Mouse (Mus musculus) T-cell, adult 2 months (primary cell): ENCODE data around the gene Ugt1a10.
"Not testable (repeated sequence)": the region's sequence is repeated elsewhere in the genome, so short reads cannot be mapped to it uniquely, and the experiment has no call there.

Source experiments
- DNase-seq: peaks from one replicate; pipeline ENCODE4 v3.0.0; 2022; ENCODE audit warnings: low spot score

Gene Ugt1a10

DNA sequence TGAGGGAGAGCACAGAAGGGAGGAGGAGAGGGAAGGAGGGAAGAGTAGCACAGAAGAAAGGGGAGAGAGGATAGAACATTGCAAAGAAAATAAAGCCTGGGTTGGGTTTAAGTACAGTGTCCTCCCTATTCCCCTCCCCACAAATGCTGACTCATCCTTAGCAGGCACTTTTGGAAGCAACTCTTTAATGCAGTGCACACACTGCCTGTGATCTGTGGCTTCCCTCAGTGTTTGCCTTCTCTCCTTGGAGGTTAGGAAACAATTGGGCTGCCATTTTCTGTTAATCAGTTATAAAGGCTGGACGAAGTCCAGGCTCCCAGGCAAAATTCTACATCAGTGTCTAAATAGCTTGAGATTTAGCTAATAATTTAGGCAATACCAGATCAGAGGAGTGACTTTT, 85.3 kb downstream of the Ugt1a10 start:
- DNase-seq, result not testable (repeated sequence)

DNA sequence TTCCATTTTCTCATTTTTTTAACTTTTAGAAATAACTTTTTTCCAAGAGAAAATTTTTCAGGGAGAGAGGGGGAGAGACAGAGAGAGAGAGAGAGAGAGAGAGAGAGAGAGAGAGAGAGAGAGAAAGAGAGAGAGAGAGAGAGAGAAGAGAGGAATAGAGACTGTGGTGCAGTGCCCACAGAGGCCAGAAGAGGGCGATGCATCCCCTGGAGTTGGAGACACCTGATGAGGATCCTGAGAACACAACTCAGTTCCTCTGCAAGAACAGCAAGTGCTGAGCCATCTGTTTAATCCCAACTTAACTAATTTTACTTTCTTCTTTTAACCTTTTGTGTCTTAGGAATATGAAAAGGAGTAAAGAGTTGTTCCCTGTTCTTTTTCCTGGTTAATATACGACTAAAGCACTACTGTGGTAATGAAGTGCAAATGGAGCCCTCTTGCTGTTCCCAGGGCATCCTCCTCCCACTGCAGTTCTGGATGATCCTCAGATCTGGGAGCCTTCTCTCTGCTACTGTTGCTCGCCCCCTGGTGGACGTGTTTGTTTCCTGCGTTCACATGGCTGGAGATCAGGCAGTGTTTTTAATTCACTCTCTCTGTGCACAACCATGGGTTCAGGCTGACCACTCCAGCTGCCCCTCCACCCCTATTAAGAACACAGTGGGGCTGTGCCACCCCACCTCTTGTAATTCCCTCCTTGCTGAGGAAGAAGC, 88.9 kb downstream of the Ugt1a10 start:
- peak; percentile 15 for DNase-seq

DNA sequence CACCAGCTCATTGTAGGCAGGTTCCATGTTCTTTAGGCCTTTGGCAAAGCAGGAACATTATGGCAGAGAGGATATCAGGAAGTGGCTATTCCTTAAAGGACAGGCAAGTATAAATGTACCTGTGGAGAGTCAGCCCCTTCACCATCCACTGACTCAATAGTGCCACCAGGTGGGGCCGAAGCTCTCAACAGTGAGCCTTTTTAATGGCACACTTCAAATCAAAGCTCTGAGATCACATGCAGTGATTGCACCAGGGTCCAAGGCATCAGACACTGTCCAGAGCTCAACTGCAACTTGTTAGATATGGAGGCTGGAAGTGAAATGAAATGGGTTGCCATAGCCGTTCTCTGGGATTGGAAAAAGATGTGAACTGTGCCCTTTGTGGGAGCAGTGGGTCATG, 90.1 kb downstream of the Ugt1a10 start:
- DNase-seq, result not testable (repeated sequence)

DNA sequence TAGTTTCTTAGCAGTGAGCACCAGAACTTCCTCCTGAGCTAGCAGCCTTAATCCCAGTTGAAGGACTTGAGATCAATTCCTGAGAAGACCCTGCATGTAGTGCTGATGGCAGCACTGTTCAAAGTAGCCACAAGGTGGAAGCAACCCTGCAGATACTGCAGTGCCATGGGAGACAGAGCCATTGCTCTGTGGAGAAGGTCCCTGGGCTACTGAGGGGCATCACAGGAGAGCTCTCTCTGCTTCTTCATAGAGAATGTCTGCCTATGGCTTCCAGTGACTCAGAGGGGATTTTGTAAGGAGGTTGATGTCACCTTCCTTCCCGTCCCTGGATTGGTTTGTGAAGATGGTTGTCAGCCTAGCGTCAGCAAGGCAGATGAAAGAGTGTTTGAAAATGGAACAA, 94.9 kb downstream of the Ugt1a10 start:
- not testable (repeated sequence) for DNase-seq

DNA sequence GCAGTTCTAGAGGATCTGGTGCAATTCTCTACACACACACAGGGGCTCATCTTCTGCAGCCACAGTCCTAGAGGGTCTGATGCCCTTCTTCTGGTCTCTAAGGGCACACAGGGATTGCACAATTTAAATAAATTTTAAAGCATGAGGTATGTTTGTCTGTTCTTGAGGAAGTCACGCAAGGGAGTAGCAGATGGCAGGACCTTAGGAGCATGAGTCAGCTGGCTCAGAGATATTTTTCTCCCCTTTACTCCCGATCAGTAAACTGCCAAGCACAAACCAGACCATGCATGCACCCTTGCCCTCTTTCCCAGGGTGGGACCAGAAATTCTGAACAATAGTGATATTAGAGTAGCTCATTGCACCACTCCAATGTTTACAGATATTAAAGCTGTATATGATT, 103.2 kb downstream of the Ugt1a10 start:
- no peak for DNase-seq

DNA sequence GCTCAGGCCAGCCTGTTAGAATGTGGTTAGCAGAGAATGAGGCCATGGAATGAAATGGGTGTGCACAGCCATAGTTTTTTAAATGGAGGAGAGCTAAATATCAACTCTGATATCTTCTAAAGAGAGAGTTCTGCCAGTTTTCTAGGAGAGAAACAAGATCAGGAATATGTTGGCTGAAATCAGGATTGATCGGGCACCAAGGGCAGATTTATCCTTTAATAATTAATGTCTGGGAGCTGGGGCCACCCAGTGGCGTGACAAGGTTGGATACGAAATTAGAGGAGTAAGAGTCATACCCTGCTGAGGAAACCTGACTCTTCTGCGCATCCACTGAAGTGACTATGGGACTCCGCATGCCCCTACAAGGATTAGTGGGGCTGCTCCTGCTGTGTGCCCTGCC, 110.5 kb downstream of the Ugt1a10 start, which contains the start of gene Ugt1a5:
Gene Ugt1a5 (plus strand): TSS at position 302 of the 400 bp plus-strand sequence.
- no peak for DNase-seq

DNA sequence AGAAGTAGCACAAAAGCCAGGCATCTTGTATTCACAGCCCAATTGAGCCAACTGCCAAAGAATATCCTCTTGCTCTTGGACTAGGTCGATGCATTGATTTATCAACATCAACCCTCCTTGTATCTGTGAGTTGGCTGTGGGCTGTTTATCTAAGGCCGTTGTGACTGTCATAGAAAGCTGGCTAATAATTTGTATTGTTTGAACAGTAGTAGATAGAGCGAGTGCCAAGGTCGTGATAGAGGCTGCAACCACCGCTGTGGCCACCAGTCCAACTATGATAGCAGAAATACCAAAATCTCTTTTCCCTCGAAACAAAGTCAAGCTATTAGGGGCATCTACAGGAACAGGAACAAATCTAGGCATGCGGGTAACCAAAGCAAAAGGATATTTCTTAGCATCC, 117.0 kb downstream of the Ugt1a10 start:
- DNase-seq, result not testable (repeated sequence)

DNA sequence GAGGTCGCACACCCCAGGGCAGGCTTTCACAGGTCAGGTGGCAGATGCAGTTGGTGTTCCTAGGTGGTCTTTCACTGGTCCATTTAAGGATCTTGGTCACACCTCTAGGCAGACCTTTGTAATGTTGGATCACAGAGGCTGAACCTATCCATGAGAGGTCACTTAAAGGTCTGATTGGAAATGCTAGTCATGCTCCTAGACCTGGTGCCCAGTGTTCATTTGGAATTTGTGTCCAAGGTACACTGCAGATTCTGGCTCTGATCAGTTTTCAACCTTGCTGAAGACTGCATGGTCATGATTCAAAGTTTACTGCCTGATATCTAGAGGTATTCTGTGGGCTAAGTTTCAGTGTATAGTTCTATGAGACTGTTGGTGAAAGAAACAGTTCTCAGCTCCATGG, 124.5 kb downstream of the Ugt1a10 start:
- no peak for DNase-seq

DNA sequence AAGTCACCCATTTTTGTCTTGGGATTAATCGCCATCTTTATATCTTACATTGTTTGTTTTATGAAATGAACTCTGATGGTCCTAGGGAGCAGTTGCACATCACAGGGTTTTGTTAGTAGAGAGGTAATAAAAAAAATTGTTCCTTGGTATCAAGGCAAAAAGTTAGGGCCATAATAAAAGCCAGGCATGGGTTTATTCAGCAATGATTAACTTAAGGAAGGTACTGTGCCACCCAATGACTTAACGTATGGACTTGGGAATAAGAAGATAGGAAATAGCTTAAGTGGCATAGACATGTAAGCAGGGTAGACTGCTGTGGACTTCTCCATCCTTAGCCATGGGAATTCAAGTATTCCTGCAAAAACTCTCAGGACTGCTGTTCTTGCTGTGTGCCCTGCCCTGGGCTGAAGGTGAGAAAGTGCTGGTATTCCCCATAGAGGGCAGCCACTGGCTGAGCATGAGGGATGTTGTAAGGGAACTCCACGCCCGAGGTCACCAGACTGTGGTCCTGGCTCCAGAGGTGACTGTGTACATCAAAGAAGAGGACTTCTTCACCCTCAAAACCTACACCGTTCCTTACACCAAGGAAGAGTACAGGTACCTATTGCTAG, 131.2 kb downstream of the Ugt1a10 start:
- no peak for DNase-seq

DNA sequence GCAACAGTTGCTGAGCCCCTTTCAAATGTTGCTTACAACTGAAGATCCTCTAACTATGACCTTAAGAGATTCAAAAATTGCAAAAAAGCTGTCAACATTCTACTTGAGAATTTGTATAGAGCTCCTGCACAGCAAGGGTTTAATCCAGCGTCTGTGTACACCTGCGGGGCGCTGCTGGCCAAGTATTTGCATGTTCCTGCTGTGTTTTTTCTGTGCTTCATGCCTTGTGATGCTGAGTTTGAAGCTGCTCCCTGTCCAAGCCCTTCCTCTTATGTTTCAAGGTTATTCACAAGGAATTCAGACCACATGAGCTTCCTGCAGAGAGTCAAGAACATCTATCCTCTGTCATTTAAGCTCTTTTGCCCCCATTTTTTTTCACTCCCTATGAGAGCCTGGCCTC, 136.9 kb downstream of the Ugt1a10 start:
- no peak for DNase-seq

DNA sequence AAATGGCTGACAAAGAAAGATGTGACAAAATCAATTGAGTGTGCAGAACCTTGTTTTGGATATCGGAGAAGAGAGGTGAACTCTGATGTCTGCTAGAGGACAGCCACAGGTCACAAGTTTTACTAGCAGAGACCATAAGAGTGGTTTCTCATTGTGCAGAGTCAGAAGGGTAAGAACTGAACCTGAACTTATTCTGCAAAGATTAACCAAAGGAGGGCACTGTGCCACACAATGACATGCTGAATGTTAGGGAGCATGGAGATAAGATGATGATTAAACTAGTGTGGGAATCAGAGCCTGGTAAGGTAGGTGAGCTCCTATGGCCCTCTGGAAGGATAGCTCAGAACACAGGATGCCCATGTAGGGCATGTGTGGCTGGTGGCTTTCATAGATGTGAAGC, 140.5 kb downstream of the Ugt1a10 start:
- no peak for DNase-seq

DNA sequence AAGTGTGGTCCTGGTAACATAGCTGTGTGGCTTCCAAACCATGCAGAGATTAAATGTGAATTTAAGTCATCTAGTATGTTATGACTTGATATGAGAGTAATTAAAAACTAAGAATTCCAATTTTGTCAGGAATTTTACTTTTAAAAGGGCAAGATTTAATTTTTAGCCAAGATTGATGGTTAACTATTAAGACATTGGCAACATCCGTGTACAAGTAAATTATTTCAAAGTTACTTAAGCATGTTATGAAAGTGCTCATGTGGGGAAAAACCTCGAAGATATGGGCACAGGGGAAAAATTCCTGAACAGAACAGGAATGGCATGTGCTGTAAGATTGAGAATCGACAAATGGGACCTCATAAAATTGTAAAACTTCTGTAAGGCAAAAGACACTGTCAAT, 142.3 kb downstream of the Ugt1a10 start:
- DNase-seq, result no peak

DNA sequence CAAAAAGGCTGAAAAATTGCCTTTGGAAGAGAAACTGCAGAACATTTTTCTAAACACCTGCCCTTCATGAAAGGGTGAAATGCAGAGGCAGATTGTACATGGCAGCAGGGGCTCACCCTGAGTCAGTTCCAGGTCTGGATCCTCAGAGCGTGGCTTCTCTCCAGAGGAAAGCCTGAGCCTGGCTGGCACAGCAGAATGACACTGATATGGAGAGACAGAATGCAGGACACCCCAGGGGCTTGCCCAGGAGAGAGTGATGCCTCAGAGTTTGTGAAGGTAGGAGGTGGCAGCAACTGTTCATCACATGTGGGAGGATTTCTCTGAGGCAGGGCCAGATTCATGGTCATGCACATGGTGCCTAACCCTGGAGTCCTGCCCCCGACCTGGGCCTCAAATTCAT, 144.8 kb downstream of the Ugt1a10 start:
- no peak for DNase-seq

DNA sequence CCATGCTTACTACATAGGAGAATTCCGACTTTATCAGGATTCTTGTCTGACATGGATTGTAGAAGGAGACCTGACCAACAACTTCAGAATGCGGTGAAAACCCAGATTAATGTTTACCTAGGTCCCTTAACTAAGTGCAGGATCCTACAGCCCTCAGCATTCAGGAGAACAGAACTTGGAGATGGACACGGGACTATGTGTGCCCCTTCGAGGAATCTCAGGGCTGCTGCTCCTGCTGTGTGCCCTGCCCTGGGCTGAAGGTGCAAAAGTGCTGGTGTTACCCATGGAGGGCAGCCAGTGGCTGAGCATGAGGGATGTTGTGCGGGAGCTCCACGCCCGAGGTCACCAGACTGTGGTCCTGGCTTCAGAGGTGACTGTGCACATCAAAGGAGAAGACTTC, 145.3 kb downstream of the Ugt1a10 start, which contains the start of gene Ugt1a2:
Gene Ugt1a2 (plus strand): TSS at position 146 of the 400 bp plus-strand sequence.
- DNase-seq, result no peak

DNA sequence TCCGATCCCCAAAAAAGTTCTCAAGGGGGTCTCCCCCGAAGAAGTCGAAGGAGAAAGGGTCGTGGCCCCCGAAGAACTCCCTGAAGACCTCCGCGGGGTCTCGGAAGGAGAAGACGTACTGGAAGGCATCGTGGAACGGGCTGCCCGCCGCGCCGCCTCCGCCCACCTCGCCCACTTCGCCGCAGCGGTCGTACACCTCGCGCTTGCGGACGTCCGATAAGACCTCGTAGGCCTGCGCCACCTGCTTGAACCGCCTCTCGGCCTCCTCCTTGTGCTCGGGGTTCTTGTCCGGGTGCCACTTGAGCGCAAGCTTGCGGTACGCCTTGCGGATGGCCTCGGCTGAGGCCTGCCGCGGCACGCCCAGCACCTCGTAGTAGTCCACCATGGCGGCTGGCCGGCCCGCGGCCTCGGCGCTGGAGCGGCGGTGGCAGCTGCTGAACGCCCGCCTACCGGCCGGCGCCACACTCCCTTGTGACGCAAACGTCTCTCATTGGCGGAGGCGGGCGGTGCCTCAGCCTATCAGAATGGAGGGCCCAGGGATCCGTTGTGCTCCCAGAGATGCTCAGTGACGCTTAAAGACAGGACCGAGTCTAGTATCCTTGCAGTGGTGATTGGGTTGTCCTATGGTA, 150.2 kb downstream of the Ugt1a10 start, which contains the start of gene Dnajb3:
Gene Dnajb3 (minus strand): TSS at position 489 of the 629 bp plus-strand sequence.
- peak; percentile 67 for DNase-seq

DNA sequence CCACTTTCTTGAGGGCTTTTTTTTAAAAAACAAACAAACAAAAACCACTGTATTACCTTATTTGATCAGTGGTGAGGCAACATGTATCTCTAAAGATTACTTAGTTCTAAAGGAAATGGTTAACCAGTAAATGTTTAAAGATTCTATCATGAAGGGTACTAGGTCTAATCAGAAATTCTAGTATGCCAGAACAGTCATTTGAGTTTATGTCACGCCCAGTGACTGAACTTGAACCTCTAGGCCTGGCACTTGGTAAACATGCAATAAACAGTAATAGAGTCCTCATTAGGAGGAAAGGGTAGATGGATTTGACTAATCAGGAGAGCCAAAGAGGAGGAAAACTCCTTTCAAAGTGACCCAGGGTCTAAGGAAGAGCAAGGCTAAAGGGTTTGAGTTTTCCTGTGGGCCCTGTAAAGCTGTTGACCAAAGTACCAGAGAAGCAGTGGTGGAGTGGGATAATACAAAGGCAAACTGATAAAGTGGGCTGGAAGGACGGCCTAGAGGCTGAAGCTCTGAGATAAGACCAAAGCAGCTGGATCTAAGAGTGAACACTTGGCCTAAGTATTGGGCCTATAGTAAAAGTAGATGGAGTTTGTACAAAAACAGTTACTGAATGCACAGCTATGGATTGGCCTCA, 151.8 kb downstream of the Ugt1a10 start:
- DNase-seq, result no peak

DNA sequence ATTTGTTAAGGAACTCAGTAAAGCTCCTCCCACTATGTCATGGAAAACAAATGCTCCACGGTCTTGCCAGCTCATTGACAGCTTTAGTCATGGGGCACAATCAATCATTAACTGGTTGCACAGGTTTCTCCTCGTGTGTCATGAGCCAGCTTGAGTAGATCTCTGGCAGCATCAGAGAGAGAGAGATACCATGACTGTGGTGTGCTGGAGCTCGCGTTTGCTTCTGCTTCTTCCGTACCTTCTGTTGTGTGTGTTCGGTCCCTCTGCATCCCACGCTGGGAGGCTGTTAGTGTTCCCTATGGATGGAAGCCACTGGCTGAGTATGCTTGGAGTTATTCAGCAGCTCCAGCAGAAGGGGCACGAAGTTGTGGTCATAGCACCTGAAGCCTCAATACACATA, 156.6 kb downstream of the Ugt1a10 start, which contains the start of gene Ugt1a1:
Gene Ugt1a1 (plus strand): TSS at position 148 of the 400 bp plus-strand sequence.
- DNase-seq, result no peak

DNA sequence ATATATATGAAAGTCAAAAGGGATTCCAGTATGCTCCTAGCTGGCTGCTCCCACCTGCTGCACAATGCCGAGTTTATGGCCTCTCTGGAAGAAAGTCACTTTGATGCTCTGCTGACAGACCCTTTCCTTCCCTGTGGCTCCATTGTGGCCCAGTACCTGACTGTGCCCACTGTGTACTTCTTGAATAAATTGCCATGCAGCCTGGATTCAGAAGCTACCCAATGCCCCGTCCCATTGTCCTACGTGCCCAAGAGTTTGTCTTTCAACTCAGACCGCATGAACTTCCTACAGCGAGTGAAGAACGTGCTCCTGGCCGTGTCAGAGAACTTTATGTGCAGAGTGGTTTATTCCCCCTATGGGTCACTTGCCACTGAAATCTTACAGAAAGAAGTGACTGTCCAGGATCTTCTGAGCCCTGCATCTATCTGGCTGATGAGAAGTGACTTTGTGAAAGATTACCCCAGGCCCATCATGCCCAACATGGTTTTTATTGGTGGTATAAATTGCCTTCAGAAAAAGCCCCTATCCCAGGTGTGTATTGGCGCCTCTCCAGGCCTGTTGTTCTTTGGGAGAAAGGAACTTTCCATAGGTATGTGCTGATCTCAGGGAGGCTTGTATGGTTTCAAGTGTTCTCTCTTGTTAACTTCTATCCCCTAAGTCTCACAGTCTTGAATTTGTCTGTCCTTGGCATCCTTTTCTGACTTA, 157.3 kb downstream of the Ugt1a10 start:
- DNase-seq, result no peak

DNA sequence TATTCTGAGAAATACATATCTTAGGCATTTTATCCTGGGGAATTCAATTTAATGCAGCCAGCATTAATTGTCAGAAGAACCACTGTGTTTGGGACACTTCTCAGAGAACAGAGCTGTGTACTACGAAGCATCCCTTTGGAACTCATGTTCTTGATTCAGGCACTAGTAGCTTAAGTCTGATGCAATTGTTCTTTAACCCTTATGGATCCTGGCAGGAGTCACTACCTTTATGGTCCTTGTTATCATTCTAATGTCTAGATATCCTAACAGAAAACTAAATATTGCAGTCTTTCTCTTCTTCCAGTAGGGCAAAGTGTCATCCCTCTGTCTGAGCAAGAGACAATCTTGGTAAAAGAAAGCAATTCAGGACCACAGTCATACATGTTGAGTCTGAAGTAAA, 157.9 kb downstream of the Ugt1a10 start:
- DNase-seq, result no peak

DNA sequence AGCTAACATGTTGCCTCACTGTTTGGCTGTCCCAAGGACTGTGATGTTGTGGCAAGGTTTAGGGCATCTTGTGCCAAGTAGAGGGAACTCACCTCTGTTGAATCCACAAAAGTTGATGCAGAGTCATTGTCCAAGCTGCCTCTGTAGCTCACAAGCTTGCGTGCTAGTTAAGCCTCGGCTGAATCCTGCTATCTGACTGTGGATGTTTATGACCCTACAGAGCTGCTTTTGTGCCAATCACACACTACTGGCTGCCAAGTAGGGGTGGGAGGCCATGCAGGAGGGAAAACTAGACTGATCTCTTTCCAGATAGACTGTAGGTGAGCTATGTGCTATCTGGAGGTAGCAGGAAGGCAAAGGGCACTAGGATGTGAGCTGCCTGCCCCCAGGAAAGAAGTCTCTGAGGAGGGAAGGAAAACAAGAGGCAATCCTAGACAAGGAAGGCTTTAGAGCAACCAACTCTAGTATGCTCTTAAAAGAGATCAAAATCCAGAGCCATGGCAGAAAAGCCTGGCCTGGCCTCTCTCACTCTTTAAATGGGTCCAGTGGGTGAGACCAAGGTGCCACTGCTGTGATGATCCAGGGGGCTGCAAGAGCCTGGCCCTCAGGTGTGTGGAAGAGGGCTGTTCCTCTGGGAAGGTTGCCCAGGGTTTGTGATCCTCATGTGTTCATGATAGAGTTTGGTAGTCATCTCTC, 158.7 kb downstream of the Ugt1a10 start:
- DNase-seq, result no peak

DNA sequence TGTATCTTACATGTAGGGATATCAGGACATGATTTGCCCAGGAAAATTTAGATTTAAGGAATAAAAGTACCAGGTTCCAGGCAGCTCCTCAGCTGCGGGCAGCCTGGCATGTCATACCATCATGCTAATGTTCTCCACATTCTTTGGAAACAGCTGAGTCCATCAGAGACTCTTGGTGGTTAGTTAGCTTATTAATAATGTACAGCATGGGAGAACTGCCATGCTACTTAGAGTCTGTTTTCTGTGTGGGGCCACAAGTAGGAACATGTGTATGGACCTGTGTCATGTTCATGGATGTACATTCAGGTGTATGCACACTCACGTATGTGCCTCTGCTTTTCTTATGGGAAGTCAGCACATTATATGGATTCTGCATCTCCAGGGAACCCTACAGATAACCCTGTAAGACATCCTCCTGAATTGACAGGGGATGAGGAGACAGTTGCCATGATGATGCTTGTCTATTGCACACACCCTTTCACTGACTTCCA, 159.3 kb downstream of the Ugt1a10 start:
- no peak for DNase-seq
